Mouse (Mus musculus) intestine, embryonic 16.5 days (tissue): ENCODE measurements around the gene Nectin4. TPM values are rescaled to one million over a fixed set of nuclear protein-coding genes. Genes with fewer than 3 reads are reported as not detected.

Experiments used
- ATAC-seq: fragments of 200-750 bp; cut with Nextera tagmentation; 2 replicates; pipeline ENCODE4 v1.8.0; 2017; ENCODE audit warnings: moderate TSS enrichment, moderate library complexity
- H3K27ac ChIP-seq: fragments of 300-500 bp; sonication (generic); 2 replicates; pipeline ENCODE4 v1.5.1; 2014; ENCODE audit warnings: mild to moderate bottlenecking, low read length
- H3K27me3 ChIP-seq: fragments of 300-500 bp; sonication (generic); replicated peaks from 2 replicates; pipeline ENCODE4 v1.6.1; 2014; ENCODE audit warnings: low read length, control low read depth, mixed read lengths; ENCODE audit not compliant: control insufficient read depth, insufficient read depth
- H3K36me3 ChIP-seq: fragments of 300-500 bp; sonication (generic); 2 replicates; pipeline ENCODE4 v1.6.1; 2014; ENCODE audit warnings: low read length, control low read depth; ENCODE audit not compliant: control insufficient read depth, insufficient read depth
- H3K4me1 ChIP-seq: fragments of 300-500 bp; sonication (generic); 2 replicates; pipeline ENCODE4 v1.6.1; 2014; ENCODE audit warnings: low read length, control low read depth, mixed read lengths; ENCODE audit not compliant: control insufficient read depth, insufficient read depth
- H3K4me2 ChIP-seq: fragments of 300-500 bp; sonication (generic); 2 replicates; pipeline ENCODE4 v1.6.1; 2014; ENCODE audit warnings: low read depth, low read length, control low read depth
- H3K4me3 ChIP-seq: fragments of 300-500 bp; sonication (generic); 2 replicates; pipeline ENCODE4 v1.5.1; 2014; ENCODE audit warnings: mild to moderate bottlenecking, low read length
- H3K9ac ChIP-seq: fragments of 300-500 bp; sonication (generic); 2 replicates; pipeline ENCODE4 v1.6.1; 2014; ENCODE audit warnings: low read depth, low read length
- H3K9me3 ChIP-seq: fragments of 300-500 bp; sonication (generic); 2 replicates; pipeline ENCODE4 v1.6.1; 2016; ENCODE audit warnings: low read length, control low read depth; ENCODE audit not compliant: control insufficient read depth
- WGBS: fragments of 180-500 bp; shearing (Covaris S2); extraction: QIAGEN DNeasy Blood & Tissue Kit; methylation state at CpG from one replicate; pipeline ENCODE4 v1.1.7; 2014; 5-methylcytosine and 5-hydroxymethylcytosine counted together
- polyA plus RNA-seq: library from polyadenylated mRNA; unstranded; fragments of >200 nt; fragmentation: Nextera tagmentation; extraction: Ambion mirVana; gene quantifications from 2 replicates; pipeline ENCODE4 v1.2.1, GENCODE M21; 2015

The Nectin4 gene
- polyA plus RNA-seq, 1 experiment from 2014 or later, result 3.8 TPM

GRCm38 (mm10) chr1:171375646-171376097, 5.8 kb downstream of the Nectin4 start:
- Histone ChIP-seq H3K4me1 (peaks cover 27% of the 10 kb centered on the region), H3K36me3 (no peaks in the 10 kb centered on the region), H3K9me3 (no peaks in the 10 kb centered on the region), H3K9ac (0 out of 2 replicates have a peak overlapping the region, but pooled peaks have one; percentile 51), H3K4me2 (no peak overlapping the region), H3K27me3 (0 out of 2 replicates have a peak, but pooled peaks cover 2% of the 10 kb centered on the region), H3K27ac (no peak overlapping the region), H3K4me3 (no peak overlapping the region)
- WGBS, result 24% methylated on average over 9 of the region's 9 CpGs
- peak; percentile 89 for ATAC-seq

DNA sequence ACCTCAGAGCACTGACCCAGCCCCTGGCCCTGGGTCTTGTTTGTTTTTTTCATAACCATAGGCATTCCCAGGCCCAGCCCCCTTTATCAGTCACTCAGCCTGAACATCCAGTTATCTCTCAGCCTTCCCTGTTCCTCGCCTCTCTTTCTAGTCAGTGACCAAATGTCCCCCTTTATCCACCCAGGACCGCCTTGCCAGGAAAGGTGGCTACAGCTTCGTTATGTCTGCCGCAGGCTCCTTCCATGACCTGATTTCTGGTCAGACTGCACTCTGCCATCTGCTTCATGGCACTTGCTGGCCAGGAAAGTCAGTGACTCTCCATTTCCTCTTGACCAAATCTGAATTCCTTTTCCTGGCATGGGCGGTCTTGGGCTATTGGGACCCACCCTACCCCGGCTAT, 8.4 kb downstream of the Nectin4 start:
- ATAC-seq, result no peak
- Histone ChIP-seq H3K27me3 (0 out of 2 replicates have a peak, but pooled peaks cover 2% of the 10 kb centered on the region), H3K4me2 (no peak overlapping the region), H3K9me3 (no peaks in the 10 kb centered on the region), H3K36me3 (no peaks in the 10 kb centered on the region), H3K9ac (no peak overlapping the region), H3K27ac (no peak overlapping the region), H3K4me1 (peaks cover 20% of the 10 kb centered on the region), H3K4me3 (no peak overlapping the region)
- 84% methylated on average over 6 of the region's 6 CpGs for WGBS

DNA sequence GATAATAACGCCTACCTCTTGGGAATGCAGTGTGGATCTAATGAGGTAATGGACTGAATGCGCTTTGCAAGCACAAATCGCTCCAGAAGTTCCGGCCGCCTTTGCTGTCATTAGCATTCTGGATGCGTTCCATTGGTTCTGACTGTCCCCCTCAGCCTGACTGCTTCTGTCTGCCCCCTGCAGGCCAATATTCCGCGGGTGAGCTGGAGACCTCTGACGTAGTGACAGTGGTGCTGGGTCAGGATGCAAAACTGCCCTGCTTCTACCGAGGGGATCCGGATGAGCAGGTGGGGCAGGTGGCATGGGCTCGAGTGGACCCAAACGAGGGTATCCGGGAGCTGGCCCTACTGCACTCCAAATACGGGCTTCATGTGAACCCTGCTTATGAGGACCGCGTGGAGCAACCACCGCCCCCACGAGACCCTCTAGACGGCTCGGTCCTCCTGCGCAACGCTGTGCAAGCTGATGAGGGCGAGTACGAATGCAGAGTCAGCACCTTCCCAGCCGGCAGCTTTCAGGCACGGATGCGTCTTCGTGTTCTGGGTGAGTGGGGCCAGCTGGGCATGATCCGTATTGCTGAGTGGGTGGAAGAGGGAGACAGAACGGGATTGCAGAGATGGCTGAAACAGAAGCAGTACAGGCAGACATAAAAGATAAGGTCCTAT, 10.2 kb downstream of the Nectin4 start:
- 7% methylated on average over 31 of the region's 31 CpGs for WGBS
- ATAC-seq, result peak; percentile 51
- Histone ChIP-seq H3K36me3 (no peaks in the 10 kb centered on the region), H3K4me1 (peaks cover 13% of the 10 kb centered on the region), H3K4me3 (peak overlapping the region; percentile 21), H3K9ac (peak overlapping the region; percentile 31; the same call in 1 of the 2 replicates), H3K27ac (no peak overlapping the region), H3K27me3 (0 out of 2 replicates have a peak, but pooled peaks cover 2% of the 10 kb centered on the region), H3K4me2 (peak overlapping the region; percentile 46), H3K9me3 (no peaks in the 10 kb centered on the region)

DNA sequence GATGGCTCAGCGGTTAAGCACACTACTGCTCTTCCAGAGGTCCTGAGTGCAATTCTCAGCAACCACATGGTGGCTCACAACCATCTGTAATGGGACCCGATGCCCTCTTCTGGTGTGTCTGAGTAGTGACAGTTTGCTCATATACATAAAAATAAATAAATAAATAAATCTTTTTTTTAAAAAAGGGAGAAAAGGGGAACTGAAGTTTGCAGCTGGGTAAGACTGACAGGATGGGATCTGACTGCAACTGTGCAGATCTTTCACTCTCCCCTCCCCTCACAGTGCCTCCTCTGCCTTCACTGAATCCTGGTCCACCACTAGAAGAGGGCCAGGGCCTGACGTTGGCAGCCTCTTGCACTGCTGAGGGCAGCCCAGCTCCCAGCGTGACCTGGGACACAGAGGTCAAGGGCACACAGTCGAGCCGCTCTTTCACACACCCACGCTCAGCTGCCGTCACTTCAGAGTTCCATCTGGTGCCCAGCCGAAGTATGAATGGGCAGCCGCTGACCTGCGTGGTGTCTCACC, 12.3 kb downstream of the Nectin4 start:
- WGBS, result 85% methylated on average over 11 of the region's 11 CpGs
- H3K9me3 ChIP-seq, result no peaks in the 10 kb centered on the region
- no peak overlapping the region for H3K4me3 ChIP-seq
- H3K9ac ChIP-seq, result no peak overlapping the region
- no peak overlapping the region for H3K27ac ChIP-seq
- ATAC-seq, result no peak
- peaks cover 3% of the 10 kb centered on the region; the same call in 1 of the 2 replicates for H3K4me1 ChIP-seq
- H3K27me3 ChIP-seq, result 0 out of 2 replicates have a peak, but pooled peaks cover 2% of the 10 kb centered on the region
- H3K4me2 ChIP-seq, result no peak overlapping the region
- no peaks in the 10 kb centered on the region for H3K36me3 ChIP-seq

- Histone ChIP-seq H3K4me2 (no peak overlapping the region), H3K27ac (no peak overlapping the region), H3K9ac (no peak overlapping the region), H3K9me3 (no peaks in the 10 kb centered on the region), H3K36me3 (no peaks in the 10 kb centered on the region), H3K27me3 (0 out of 2 replicates have a peak, but pooled peaks cover 2% of the 10 kb centered on the region), H3K4me3 (no peak overlapping the region), H3K4me1 (peaks cover 1% of the 10 kb centered on the region; the same call in 1 of the 2 replicates)
- WGBS, result 62% methylated on average over 9 of the region's 9 CpGs
- no peak for ATAC-seq
Observed at GRCm38 (mm10) chr1:171384361-171384760, 14.5 kb downstream of the Nectin4 start.

DNA sequence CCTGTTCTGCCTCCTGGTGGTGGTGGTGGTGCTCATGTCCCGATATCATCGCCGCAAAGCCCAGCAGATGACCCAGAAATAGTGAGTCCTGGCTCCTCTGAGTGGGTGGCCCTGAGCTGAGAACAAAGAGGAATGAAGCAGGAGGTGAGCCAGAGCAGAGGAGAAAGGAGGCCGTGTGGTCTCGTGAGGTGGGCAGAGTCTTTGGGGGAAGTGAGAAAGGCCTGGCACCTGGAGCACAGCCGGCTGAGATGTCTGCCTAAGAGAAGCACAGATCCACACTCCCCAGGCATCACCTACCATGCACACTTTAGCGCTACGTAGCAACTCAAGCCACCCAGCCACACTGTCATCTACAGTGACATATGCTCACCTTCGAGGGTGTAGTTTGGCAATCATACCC, 15.3 kb downstream of the Nectin4 start:
- ATAC-seq, result no peak
- Histone ChIP-seq H3K9me3 (no peaks in the 10 kb centered on the region), H3K4me3 (no peak overlapping the region), H3K4me2 (no peak overlapping the region), H3K4me1 (no peaks in the 10 kb centered on the region), H3K27ac (no peak overlapping the region), H3K36me3 (no peaks in the 10 kb centered on the region), H3K9ac (no peak overlapping the region), H3K27me3 (0 out of 2 replicates have a peak, but pooled peaks cover 2% of the 10 kb centered on the region)
- 63% methylated on average over 9 of the region's 9 CpGs for WGBS

GRCm38 (mm10) chr1:171387099-171387498, 17.2 kb downstream of the Nectin4 start:
- no peaks in the 10 kb centered on the region for H3K27me3 ChIP-seq
- no peaks in the 10 kb centered on the region for H3K4me1 ChIP-seq
- H3K9me3 ChIP-seq, result no peaks in the 10 kb centered on the region
- H3K36me3 ChIP-seq, result no peaks in the 10 kb centered on the region
- no peak overlapping the region for H3K4me2 ChIP-seq
- no peak overlapping the region for H3K4me3 ChIP-seq
- WGBS, result 32% methylated on average over 6 of the region's 6 CpGs
- no peak overlapping the region for H3K9ac ChIP-seq
- no peak overlapping the region for H3K27ac ChIP-seq
- ATAC-seq, result no peak

DNA sequence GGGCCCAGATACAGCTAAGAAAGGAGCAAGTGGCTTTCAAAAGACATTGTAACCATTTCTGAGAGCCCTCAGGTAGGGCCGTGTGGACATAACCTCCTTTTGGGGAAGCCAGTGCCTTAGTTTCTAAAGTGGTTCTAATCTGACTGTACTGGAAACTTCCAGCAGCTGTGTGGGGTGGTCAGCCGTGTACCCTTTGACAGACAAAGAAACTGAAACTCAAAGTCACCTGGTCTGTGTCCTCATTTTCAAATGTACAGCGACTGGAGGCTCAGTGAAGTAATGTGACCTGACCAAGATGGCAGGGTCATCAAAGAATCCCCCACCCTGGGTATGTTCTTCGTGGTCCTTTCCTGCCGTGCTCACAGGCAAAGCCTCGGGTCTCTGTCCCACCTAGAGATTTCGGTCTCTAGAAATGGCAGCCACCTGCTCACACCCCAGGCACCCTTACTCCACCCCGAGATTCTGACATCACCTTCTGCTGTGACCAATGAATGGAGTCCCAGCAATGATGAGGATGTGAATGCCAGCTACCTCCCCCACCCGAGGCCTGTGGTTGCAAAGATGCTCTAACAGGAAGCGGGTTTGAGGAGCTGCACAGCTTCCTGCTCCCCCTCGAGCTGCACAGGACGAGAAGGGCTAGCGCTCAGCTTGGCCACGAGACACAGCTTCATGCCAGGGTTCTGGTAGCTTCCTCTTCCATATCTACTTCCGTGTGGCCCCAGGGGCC, 18.6 kb downstream of the Nectin4 start, which contains the start of gene Arhgap30:
Arhgap30 (plus strand) TSS at position 579 of the 727 bp plus-strand sequence.
- Histone ChIP-seq H3K9me3 (no peaks in the 10 kb centered on the region), H3K27ac (no peak within 1 kb of the TSS), H3K4me1 (no peaks in the 10 kb centered on the region), H3K36me3 (no peaks in the 10 kb centered on the region), H3K9ac (no peak within 1 kb of the TSS), H3K4me2 (no peak within 1 kb of the TSS), H3K27me3 (no peaks in the 10 kb centered on the region), H3K4me3 (no peak within 1 kb of the TSS)
- peak; percentile 25; the same call in 1 of the 2 replicates for ATAC-seq
- 75% methylated on average over 15 of the region's 15 CpGs for WGBS

DNA sequence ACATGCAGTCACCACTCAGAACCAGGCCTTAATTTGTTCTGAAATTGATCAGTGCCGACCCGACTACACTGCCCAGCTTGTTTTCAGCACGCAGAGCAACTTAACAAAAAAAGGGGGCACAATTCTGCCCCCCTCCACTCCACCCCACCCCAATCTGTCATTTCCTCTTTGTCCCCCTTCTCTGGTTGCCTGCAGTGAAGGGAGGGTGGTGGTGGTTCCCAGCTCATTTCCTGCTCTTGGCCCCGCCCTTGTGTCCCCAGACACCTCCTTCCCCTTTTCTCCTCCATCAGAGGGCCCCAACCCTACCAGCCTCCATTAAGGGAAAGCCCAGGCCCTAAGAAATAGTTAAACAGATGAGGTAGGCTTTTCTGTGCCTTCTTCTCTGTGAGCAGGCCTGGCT, 20.2 kb downstream of the Nectin4 start:
- H3K4me2 ChIP-seq, result no peak overlapping the region
- peak; percentile 69 for ATAC-seq
- H3K9ac ChIP-seq, result no peak overlapping the region
- no peak overlapping the region for H3K27ac ChIP-seq
- H3K27me3 ChIP-seq, result no peaks in the 10 kb centered on the region
- WGBS, result 61% methylated on average over 4 of the region's 4 CpGs
- H3K36me3 ChIP-seq, result no peaks in the 10 kb centered on the region
- H3K9me3 ChIP-seq, result no peaks in the 10 kb centered on the region
- H3K4me3 ChIP-seq, result no peak overlapping the region
- H3K4me1 ChIP-seq, result no peaks in the 10 kb centered on the region
